Mouse (Mus musculus): ENCODE results near the gene Pou4f1. TPM values are rescaled to one million over a fixed set of nuclear protein-coding genes. Genes with fewer than 3 reads are reported as not detected.
A peak's percentile ranks its signal among the peaks of the same experiment; 100 is the strongest.

The Pou4f1 gene
- total and polyA plus RNA-seq, 3 experiments = 3.0 to 8.2 TPM; not detected in 1

DNA sequence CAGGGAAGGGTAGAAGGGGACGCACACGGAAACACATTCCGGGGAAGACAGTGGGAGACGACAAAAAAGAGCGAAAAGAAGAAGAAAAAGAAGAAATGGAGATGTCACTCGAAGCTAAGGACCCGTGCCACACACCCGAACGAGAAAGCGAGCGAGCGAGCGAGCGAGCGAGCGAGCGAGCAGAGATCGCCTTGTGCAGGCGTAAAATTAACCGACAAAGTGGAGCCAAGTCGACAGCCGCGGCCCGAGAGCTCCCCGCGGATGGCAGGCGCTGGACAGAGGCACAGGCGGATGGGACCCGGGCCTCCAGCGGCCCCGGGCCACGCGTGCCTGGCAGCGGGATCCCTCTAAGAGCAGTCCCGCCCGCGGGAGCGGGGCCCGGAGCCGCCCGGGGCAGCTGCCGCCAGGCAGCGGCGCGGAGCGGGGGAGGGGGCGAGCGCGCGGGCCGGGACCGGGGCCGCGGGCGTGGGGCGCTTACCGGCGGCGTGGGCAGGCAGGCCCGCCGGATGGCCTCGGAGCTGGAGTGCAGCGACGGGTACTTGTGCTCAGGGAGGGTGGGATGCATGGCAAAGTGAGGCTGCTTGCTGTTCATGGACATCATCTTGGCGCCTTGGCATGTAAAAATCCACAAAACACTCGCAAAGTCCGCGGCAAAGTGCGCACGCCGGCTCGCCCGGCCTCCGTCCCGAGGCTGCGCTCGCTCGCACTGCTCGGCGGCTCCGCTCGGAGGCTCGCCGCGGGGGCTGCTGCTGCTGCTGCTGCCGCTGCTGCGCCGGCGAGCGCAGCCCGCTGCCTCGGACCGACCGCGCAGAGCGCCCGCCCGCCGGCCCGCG is 450 bp downstream of the Pou4f1 start:
- Histone ChIP-seq H3K36me3 (ENCODE audit: control insufficient read depth in 1 of 2, insufficient read depth in 2 of 2, low read length in 2 of 2) (peaks cover 0 to 5% of the 10 kb centered on the region in 2 experiments; a peak in 2 of 4 replicates), H3K4me1 (ENCODE audit: control insufficient read depth in 1 of 2, insufficient read depth in 2 of 2, low read length in 2 of 2) (peaks cover 2 to 9% of the 10 kb centered on the region in 2 experiments), H3K27me3 (ENCODE audit: control insufficient read depth in 1 of 2, insufficient read depth in 2 of 2, low read length in 2 of 2) (no peaks in the 10 kb centered on the region), H3K9me3 (replicated peaks; ENCODE audit: insufficient read depth, low read length) (no peaks in the 10 kb centered on the region), H3K79me2 (ENCODE audit: control insufficient read depth, insufficient read depth, low read length, poor library complexity) (peaks cover 13% of the 10 kb centered on the region), H3K9ac (ENCODE audit: control insufficient read depth, low read depth, low read length, poor library complexity, severe bottlenecking) (peak overlapping the region; percentile 90), H3K27ac (ENCODE audit: control insufficient read depth, low read depth, low read length) (peak overlapping the region; percentile 65), H3K4me3 (ENCODE audit: control insufficient read depth in 1 of 2, insufficient read depth in 1 of 2, low read depth in 2 of 2, low read length in 2 of 2) (peak overlapping the region; percentile 86 to 96)
- peak; percentile 53 for DNase-seq (ENCODE audit: low read depth, low spot score)
- no peak for TF ChIP-seq ELF1 (IDR thresholded peaks at IDR 0.05; ENCODE audit: low read depth, low read length)
- no peak for TF ChIP-seq EP300 (IDR thresholded peaks at IDR 0.05; ENCODE audit: low read depth in 1 of 2, low read length in 2 of 2)
- no peak for TF ChIP-seq USF2 (IDR thresholded peaks at IDR 0.05; ENCODE audit: borderline replicate concordance in 1 of 2, insufficient read depth in 1 of 2, low read depth in 1 of 2, low read length in 2 of 2)
- no peak for TF ChIP-seq TBP (IDR thresholded peaks at IDR 0.05; ENCODE audit: low read depth, low read length)
- TF ChIP-seq MAX (IDR thresholded peaks at IDR 0.05; ENCODE audit: low read length) = peak; percentile 16; the same call in 1 of the 2 replicates
- TF ChIP-seq HCFC1 (IDR thresholded peaks at IDR 0.05; ENCODE audit: low read depth, low read length) = no peak
- TF ChIP-seq POLR2AphosphoS2 (IDR thresholded peaks at IDR 0.05; ENCODE audit: low read length) = no peak
- TF ChIP-seq MXI1 (IDR thresholded peaks at IDR 0.05; ENCODE audit: low read depth, low read length) = peak; percentile 70
- peak; percentile 48; the same call in 1 of the 2 replicates for TF ChIP-seq SIN3A (IDR thresholded peaks at IDR 0.05; ENCODE audit: low read length)
- no peak for TF ChIP-seq TAL1 (IDR thresholded peaks at IDR 0.05; ENCODE audit: low read length)
- no peak for TF ChIP-seq NRF1 (IDR thresholded peaks at IDR 0.05; ENCODE audit: insufficient read depth, low read depth, low read length, poor library complexity, severe bottlenecking)
- no peak for TF ChIP-seq MAZ (IDR thresholded peaks at IDR 0.05; ENCODE audit: low read depth, low read length)
- TF ChIP-seq NELFE (IDR thresholded peaks at IDR 0.05; ENCODE audit: low read depth, low read length) = peak; percentile 72; the same call in 1 of the 2 replicates
- no peak for TF ChIP-seq USF1 (IDR thresholded peaks at IDR 0.05; ENCODE audit: low read depth, low read length)

GRCm38 (mm10) chr14:104466557-104466956 is 1.2 kb downstream of the Pou4f1 start:
- TF ChIP-seq NELFE (IDR thresholded peaks at IDR 0.05; ENCODE audit: low read depth, low read length) = no peak
- no peak for TF ChIP-seq MYC (IDR thresholded peaks at IDR 0.05; ENCODE audit: low read depth, low read length)
- no peak for TF ChIP-seq MAFK (IDR thresholded peaks at IDR 0.05; ENCODE audit: borderline replicate concordance, low read depth, low read length)
- no peak for TF ChIP-seq GABPA (IDR thresholded peaks at IDR 0.05; ENCODE audit: low read depth, low read length)
- no peak for TF ChIP-seq RAD21 (IDR thresholded peaks at IDR 0.05; ENCODE audit: low read depth, low read length)
- no peak for TF ChIP-seq TAL1 (IDR thresholded peaks at IDR 0.05; ENCODE audit: low read length)
- TF ChIP-seq ZNF384 (IDR thresholded peaks at IDR 0.05; ENCODE audit: low read depth, low read length) = no peak
- no peak for TF ChIP-seq SMC3 (IDR thresholded peaks at IDR 0.05; ENCODE audit: low read depth, low read length)
- H3K36me3 ChIP-seq (ENCODE audit: control insufficient read depth in 1 of 2, insufficient read depth in 2 of 2, low read length in 2 of 2) = peaks cover 0 to 5% of the 10 kb centered on the region in 2 experiments; a peak in 2 of 4 replicates
- H3K79me2 ChIP-seq (ENCODE audit: control insufficient read depth, insufficient read depth, low read length, poor library complexity) = peaks cover 13% of the 10 kb centered on the region
- DNase-seq (ENCODE audit: low read depth, low spot score) = no peak
- H3K9me3 ChIP-seq (replicated peaks; ENCODE audit: insufficient read depth, low read length) = no peaks in the 10 kb centered on the region
- peak overlapping the region; percentile 86 to 96 for H3K4me3 ChIP-seq (ENCODE audit: control insufficient read depth in 1 of 2, insufficient read depth in 1 of 2, low read depth in 2 of 2, low read length in 2 of 2)
- H3K9ac ChIP-seq (ENCODE audit: control insufficient read depth, low read depth, low read length, poor library complexity, severe bottlenecking) = no peak overlapping the region; the same call in 1 of the 2 replicates
- peaks cover 2 to 5% of the 10 kb centered on the region in 2 experiments for H3K4me1 ChIP-seq (ENCODE audit: control insufficient read depth in 1 of 2, insufficient read depth in 2 of 2, low read length in 2 of 2)
- H3K27me3 ChIP-seq (ENCODE audit: control insufficient read depth in 1 of 2, insufficient read depth in 2 of 2, low read length in 2 of 2) = no peaks in the 10 kb centered on the region
- no peak overlapping the region for H3K27ac ChIP-seq (ENCODE audit: control insufficient read depth, low read depth, low read length)
